Mouse (Mus musculus) midbrain, embryonic 13.5 days (tissue): ENCODE measurements around the gene Susd6. TPM values are rescaled to one million over a fixed set of nuclear protein-coding genes. Genes with fewer than 3 reads are reported as not detected.

Experiments
- ATAC-seq: fragments of 200-750 bp; cut with Nextera tagmentation; 2 replicates; pipeline ENCODE4 v1.8.0; 2017; ENCODE audit warnings: mild to moderate bottlenecking, moderate TSS enrichment, moderate library complexity
- H3K27ac ChIP-seq: fragments of 300-500 bp; sonication (generic); 2 replicates; pipeline ENCODE4 v1.5.1; 2015; ENCODE audit warnings: inconsistent platforms, mild to moderate bottlenecking, moderate library complexity
- H3K27me3 ChIP-seq: fragments of 300-500 bp; sonication (generic); 2 replicates; pipeline ENCODE4 v1.6.1; 2015; ENCODE audit warnings: mild to moderate bottlenecking, inconsistent platforms
- H3K36me3 ChIP-seq: fragments of 300-500 bp; sonication (generic); 2 replicates; pipeline ENCODE4 v1.6.1; 2015; ENCODE audit warnings: mild to moderate bottlenecking, inconsistent platforms
- H3K4me1 ChIP-seq: fragments of 300-500 bp; sonication (generic); replicated peaks from 2 replicates; pipeline ENCODE4 v1.6.1; 2015; ENCODE audit warnings: inconsistent platforms
- H3K4me2 ChIP-seq: fragments of 300-500 bp; sonication (generic); replicated peaks from 2 replicates; pipeline ENCODE4 v1.6.1; 2015; ENCODE audit warnings: moderate library complexity, mild to moderate bottlenecking, inconsistent platforms
- H3K4me3 ChIP-seq: fragments of 300-500 bp; sonication (generic); replicated peaks from 2 replicates; pipeline ENCODE4 v1.5.1; 2015; ENCODE audit warnings: mild to moderate bottlenecking, inconsistent platforms
- H3K9ac ChIP-seq: fragments of 300-500 bp; sonication (generic); replicated peaks from 2 replicates; pipeline ENCODE4 v1.6.1; 2015; ENCODE audit warnings: mild to moderate bottlenecking, inconsistent platforms
- H3K9me3 ChIP-seq: fragments of 300-500 bp; sonication (generic); 2 replicates; pipeline ENCODE4 v1.6.1; 2016; ENCODE audit warnings: mild to moderate bottlenecking, inconsistent platforms
- WGBS: fragments of 180-500 bp; shearing (Covaris S2); methylation state at CpG from one replicate; pipeline ENCODE4 v1.1.7; 2015; 5-methylcytosine and 5-hydroxymethylcytosine counted together
- polyA plus RNA-seq: library from polyadenylated mRNA; unstranded; fragments of >200 nt; fragmentation: Nextera tagmentation; extraction: Ambion mirVana; gene quantifications from 2 replicates; pipeline ENCODE4 v1.2.1, GENCODE M21; 2015

Gene Susd6
- polyA plus RNA-seq, 1 experiment from 2014 or later = 14.5 TPM

DNA sequence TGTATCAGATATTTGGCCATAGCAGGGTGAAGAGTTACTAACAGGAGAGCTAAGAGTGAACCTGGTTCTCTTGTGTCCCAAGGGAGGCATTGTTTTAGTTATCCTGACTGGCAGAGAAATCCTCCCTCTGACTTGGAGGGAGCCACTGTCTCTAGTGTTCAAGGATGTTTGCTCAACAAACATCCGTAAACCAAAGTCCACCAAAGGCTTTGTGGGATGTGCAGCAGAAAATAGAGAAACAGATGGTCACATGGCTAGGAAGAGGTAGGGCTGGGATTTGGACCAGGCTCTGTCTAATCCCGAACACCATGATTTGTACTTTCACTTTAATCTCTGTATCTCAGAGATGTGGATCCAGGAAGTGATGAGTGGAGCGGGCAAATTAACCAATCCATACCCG lies 26.2 kb upstream of the Susd6 start:
- H3K4me3 ChIP-seq = no peak overlapping the region
- peaks cover 7% of the 10 kb centered on the region for H3K4me1 ChIP-seq
- H3K27ac ChIP-seq = no peak overlapping the region
- no peaks in the 10 kb centered on the region for H3K9me3 ChIP-seq
- peaks cover under 1% of the 10 kb centered on the region; the same call in 1 of the 2 replicates for H3K36me3 ChIP-seq
- WGBS = 79% methylated on average over 4 of the region's 4 CpGs
- ATAC-seq = no peak
- H3K4me2 ChIP-seq = no peak overlapping the region
- no peak overlapping the region for H3K9ac ChIP-seq
- H3K27me3 ChIP-seq = no peaks in the 10 kb centered on the region

DNA sequence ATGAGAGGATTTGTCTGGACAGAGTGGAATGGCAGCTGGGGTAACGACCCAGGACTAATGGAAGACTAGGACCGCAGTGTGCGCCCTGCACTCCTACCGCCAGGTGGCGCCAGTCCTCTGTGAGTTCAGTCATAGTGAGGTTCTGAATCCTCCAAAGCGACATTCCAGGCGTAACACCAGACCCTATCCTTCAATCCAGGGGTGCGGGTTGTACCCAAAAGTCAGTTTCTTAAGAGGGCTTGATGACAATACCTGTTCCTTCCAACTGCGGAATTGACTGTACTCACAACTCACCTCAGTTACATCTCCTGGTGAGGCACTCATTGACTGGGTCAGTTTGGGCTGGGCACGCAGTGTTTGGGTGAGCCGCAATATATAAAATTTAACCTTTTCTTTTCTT lies 20.6 kb upstream of the Susd6 start:
- ATAC-seq = peak; percentile 90
- no peak overlapping the region for H3K9ac ChIP-seq
- no peaks in the 10 kb centered on the region for H3K36me3 ChIP-seq
- H3K9me3 ChIP-seq = no peaks in the 10 kb centered on the region
- no peak overlapping the region for H3K27ac ChIP-seq
- no peak overlapping the region for H3K4me3 ChIP-seq
- H3K4me2 ChIP-seq = no peak overlapping the region
- WGBS = 19% methylated on average over 11 of the region's 11 CpGs
- no peaks in the 10 kb centered on the region for H3K27me3 ChIP-seq
- no peaks in the 10 kb centered on the region for H3K4me1 ChIP-seq

DNA sequence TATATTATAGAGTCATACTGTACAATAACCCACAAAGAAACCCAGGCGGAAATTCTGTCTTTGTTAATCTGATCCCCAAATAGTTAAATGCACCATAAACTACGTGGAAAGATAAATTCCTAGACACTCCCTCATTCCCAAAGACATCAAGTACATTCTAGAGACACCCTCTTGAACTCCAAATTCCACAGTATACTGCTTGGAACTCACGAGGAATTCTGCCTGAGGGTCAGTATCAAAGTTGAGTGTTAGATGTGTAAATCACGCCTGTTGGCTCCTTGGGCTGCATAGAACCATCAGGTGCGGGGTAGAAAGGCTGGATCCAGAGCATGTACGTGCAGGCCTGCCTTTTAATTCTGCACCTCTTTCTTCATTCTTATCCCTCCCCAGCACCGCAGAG lies 15.5 kb upstream of the Susd6 start:
- Histone ChIP-seq H3K27ac (no peak overlapping the region), H3K4me2 (no peak overlapping the region), H3K36me3 (no peaks in the 10 kb centered on the region), H3K4me1 (no peaks in the 10 kb centered on the region), H3K27me3 (no peaks in the 10 kb centered on the region), H3K9me3 (no peaks in the 10 kb centered on the region), H3K9ac (no peak overlapping the region), H3K4me3 (no peak overlapping the region)
- WGBS = 70% methylated on average over 7 of the region's 7 CpGs
- ATAC-seq = no peak

DNA sequence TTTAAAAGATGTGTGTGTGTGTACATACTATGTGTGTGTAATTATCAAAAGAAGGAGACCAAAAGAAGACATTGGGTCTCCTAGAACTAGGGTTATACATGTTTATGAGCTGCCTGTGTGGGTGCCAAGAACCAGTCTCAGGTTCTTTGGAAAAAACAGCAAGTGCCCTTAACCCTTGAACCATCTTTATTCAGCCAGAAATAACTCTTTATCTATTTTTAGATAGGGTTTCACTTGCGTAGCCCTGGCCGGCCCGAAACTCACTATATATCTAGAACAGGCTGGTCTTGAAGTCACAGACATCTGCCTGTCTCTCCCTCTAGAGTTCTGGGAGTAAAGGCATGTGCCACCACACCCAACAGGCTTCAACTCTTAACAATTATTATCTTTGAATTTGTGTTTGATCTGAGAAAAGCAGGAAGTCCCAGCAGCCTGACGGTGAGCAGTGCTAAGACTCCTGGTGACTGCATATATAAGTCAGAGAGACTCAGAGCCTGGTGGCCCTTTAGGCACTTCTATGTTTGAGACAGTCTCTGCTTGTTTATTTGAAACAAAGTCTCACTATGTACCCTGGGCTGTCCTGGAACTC lies 14.2 kb upstream of the Susd6 start:
- no peak overlapping the region for H3K27ac ChIP-seq
- H3K4me3 ChIP-seq = no peak overlapping the region
- ATAC-seq = no peak
- H3K9me3 ChIP-seq = no peaks in the 10 kb centered on the region
- no peak overlapping the region for H3K9ac ChIP-seq
- H3K27me3 ChIP-seq = no peaks in the 10 kb centered on the region
- WGBS = 91% methylated on average over 4 of the region's 4 CpGs
- H3K36me3 ChIP-seq = no peaks in the 10 kb centered on the region
- no peak overlapping the region for H3K4me2 ChIP-seq
- H3K4me1 ChIP-seq = no peaks in the 10 kb centered on the region

DNA sequence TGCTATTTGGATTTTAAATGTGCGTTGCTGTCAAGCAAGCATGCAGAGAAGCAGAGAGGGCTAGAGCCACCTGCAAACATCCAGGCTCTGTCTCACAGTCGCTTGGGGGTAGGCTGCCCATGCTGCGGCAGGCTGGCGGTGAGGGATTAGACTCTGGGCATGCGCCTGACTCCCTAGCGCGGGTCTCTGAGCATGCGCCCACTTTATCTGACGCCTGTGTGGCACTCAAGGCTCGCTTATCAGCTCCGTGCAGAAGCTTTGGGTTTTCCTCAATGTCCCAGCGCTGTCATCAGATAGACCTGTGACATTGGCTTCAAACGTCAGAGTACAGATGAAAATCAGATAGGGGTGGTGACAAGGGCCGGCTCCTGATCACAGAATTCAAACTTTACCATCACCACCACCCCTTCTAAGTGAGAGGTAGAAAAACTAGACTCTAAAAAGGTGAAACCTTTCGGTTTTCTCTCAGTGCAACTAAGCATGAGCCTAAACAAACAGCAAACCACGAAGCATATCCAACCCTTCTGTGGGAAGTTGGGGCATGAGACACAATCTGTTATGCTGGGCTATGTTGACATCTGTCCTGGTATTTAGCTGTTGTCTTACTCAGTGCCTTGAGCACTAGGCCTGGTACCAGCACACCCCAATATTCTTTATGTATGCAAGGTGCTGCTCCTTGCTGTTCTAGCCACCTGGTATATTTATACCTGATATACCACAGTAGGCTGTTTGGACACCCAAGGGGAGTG lies 11.9 kb upstream of the Susd6 start:
- WGBS = 75% methylated on average over 16 of the region's 16 CpGs
- Histone ChIP-seq H3K27ac (no peak overlapping the region), H3K4me1 (no peaks in the 10 kb centered on the region), H3K9me3 (no peaks in the 10 kb centered on the region), H3K4me2 (no peak overlapping the region), H3K36me3 (no peaks in the 10 kb centered on the region), H3K9ac (no peak overlapping the region), H3K4me3 (no peak overlapping the region), H3K27me3 (no peaks in the 10 kb centered on the region)
- no peak for ATAC-seq

DNA sequence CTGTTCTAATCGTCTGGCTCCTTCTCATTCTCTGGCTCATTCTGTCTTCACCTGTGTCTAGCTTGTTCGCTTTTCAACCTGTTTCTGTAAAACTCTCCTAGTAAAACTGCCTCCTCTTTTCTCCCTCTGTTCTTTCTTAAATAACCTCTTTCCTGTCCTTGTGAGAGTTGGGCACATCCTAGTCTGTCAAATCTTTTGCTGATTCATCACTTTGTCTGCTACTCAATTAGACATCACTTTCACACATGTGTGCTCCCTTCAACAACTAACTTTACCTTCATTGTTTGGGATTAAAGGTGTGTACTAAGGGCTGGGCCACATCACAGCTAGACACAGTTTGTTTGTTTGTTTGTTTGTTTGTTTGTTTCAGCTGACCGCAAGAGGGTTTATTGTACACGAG lies 10.6 kb upstream of the Susd6 start:
- no peaks in the 10 kb centered on the region for H3K9me3 ChIP-seq
- 93% methylated on average over 4 of the region's 4 CpGs for WGBS
- no peak overlapping the region for H3K9ac ChIP-seq
- H3K36me3 ChIP-seq = no peaks in the 10 kb centered on the region
- H3K27ac ChIP-seq = no peak overlapping the region
- no peak for ATAC-seq
- H3K4me1 ChIP-seq = no peaks in the 10 kb centered on the region
- H3K4me3 ChIP-seq = no peak overlapping the region
- H3K4me2 ChIP-seq = no peak overlapping the region
- no peaks in the 10 kb centered on the region for H3K27me3 ChIP-seq

DNA sequence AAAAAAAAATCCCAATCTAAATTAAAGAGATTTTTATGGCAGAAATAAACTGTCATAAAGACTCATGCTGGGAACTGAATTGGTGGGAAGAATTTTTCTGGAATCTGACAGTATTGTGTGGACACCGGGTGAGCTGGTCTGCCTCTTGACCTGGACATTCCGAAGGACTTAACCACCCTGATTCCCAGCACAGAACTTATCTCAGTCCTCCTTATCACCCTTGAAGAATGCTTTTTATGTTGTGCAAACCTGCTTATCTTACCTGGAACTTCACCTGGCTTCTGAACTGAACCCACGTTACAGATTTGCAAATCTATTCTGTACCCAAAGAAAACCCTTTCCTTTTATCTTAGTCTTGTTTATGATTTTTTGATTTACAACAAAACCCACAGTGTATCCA lies 8.1 kb upstream of the Susd6 start:
- no peak for ATAC-seq
- Histone ChIP-seq H3K9me3 (no peaks in the 10 kb centered on the region), H3K27ac (no peak overlapping the region), H3K27me3 (no peaks in the 10 kb centered on the region), H3K36me3 (no peaks in the 10 kb centered on the region), H3K9ac (no peak overlapping the region), H3K4me2 (no peak overlapping the region), H3K4me1 (no peaks in the 10 kb centered on the region), H3K4me3 (no peak overlapping the region)
- 87% methylated on average over 3 of the region's 3 CpGs for WGBS

DNA sequence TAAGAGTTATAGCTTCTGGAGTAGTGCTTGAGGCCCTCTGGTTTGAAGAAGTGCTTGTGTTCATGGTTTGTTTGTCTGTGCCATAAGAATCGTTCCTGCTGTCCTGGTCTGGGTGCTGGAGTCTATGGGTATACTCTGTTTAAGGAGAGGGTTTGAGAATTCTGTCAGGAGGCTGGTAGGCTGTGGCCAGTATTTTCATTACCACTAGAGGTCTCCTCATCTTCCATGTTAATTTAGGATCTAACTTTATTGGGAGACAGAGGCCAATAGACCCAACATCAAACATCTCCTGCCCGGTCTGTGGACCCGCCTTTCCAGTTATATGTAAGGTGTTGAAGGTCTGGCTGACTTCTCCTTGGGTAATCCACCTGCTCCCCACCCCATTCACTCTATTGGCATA lies 7.4 kb upstream of the Susd6 start:
- H3K27ac ChIP-seq = no peak overlapping the region
- 62% methylated on average over 3 of the region's 3 CpGs for WGBS
- H3K4me2 ChIP-seq = no peak overlapping the region
- no peak overlapping the region for H3K9ac ChIP-seq
- H3K27me3 ChIP-seq = no peaks in the 10 kb centered on the region; the same call in 1 of the 2 replicates
- H3K36me3 ChIP-seq = no peaks in the 10 kb centered on the region
- no peaks in the 10 kb centered on the region for H3K9me3 ChIP-seq
- ATAC-seq = no peak
- H3K4me1 ChIP-seq = no peaks in the 10 kb centered on the region
- H3K4me3 ChIP-seq = no peak overlapping the region

DNA sequence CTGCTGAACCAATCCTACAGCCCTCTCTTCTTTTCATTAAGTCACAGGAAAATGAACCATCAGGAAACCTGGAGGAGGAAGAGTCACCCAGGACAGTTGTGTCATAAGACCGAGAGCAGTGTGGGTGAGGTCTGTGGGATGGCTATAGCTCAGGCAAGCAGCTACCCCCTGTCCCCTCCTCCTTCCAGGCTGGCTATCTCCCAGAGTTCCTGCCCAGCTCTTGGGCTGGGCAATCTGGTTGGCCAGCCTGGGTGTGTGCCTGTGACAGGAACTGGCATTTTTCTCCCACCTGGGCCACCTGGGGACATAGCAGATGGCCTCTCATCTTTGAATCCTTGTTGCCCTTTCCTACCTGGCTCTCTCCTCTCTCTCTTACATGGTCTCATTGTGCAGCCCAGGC lies 6.4 kb upstream of the Susd6 start:
- H3K9ac ChIP-seq = no peak overlapping the region
- ATAC-seq = no peak
- 76% methylated on average over 1 of the region's 1 CpGs for WGBS

DNA sequence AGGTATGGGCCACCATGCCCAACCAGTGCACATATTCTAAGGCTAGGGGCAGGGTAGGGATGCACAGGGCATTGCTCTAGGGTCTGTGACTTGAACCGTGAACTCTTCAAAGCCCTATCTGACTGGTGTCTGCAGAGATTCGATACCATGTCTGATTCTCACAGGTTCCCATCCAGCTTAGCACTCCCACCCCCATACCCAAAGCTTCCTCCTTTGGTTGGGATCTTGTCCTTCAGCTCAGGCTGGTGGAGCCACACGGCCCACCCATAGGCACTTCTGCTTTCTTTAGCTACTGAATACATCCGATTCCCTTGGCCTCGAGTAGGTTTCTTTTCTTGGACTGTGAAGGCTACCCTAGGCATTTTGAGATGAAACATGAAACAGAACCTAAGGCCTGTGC lies 5.3 kb upstream of the Susd6 start:
- peaks cover 5% of the 10 kb centered on the region for H3K4me1 ChIP-seq
- H3K27ac ChIP-seq = no peak overlapping the region
- H3K4me2 ChIP-seq = no peak overlapping the region
- 87% methylated on average over 5 of the region's 5 CpGs for WGBS
- no peaks in the 10 kb centered on the region for H3K36me3 ChIP-seq
- H3K9me3 ChIP-seq = no peaks in the 10 kb centered on the region
- H3K9ac ChIP-seq = no peak overlapping the region
- no peak overlapping the region for H3K4me3 ChIP-seq
- no peak for ATAC-seq
- no peaks in the 10 kb centered on the region; the same call in 1 of the 2 replicates for H3K27me3 ChIP-seq

More for the DNA sequence above, 6.4 kb upstream of the Susd6 start:
- Histone ChIP-seq H3K4me1 (no peaks in the 10 kb centered on the region), H3K27me3 (no peaks in the 10 kb centered on the region; the same call in 1 of the 2 replicates), H3K4me2 (no peak overlapping the region), H3K4me3 (no peak overlapping the region), H3K27ac (no peak overlapping the region), H3K36me3 (no peaks in the 10 kb centered on the region), H3K9me3 (no peaks in the 10 kb centered on the region)

DNA sequence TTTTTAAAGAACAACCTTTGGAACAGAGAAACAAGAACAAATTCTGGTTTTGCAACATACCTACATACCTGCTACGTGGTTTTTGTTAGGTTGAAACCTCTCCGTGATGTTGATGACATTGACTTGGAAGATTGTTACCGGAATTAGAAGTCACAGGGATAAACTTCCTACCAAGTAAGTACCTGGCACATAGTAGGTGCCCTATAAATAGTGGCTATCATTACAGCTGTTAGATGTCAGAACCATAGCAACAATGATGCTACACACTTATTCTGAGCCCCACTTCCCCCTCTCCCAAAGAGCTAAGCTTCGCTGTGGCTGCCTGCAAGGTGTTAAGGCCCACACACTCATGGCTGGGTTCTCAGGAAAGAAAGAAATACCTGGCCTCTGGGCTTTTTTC lies 4.7 kb upstream of the Susd6 start:
- Histone ChIP-seq H3K27me3 (no peaks in the 10 kb centered on the region; the same call in 1 of the 2 replicates), H3K4me3 (no peak overlapping the region), H3K9me3 (no peaks in the 10 kb centered on the region), H3K4me1 (peaks cover 5% of the 10 kb centered on the region), H3K36me3 (no peaks in the 10 kb centered on the region), H3K9ac (no peak overlapping the region), H3K27ac (no peak overlapping the region), H3K4me2 (no peak overlapping the region)
- no peak for ATAC-seq
- 94% methylated on average over 4 of the region's 4 CpGs for WGBS

DNA sequence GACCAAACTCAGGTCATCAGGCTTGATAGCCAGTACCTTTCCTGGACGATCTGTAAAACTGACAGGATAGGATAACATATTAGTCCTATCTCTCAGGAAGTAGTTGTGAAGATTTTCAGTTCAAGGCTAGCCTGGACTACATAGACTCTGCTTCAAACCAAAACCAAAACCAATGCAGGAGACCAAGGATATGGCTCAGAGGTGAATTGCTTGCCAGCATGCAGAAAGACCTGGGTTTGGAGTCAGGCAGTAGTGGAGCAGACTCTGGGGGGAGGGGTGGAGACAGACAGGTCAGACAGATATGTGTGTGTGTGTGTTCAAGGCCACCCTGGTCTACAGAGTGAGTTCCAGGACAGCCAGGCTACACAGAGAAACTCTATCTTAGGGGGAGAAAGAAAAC lies 3.7 kb upstream of the Susd6 start:
- Histone ChIP-seq H3K27ac (no peak overlapping the region), H3K27me3 (no peaks in the 10 kb centered on the region; the same call in 1 of the 2 replicates), H3K9me3 (no peaks in the 10 kb centered on the region), H3K36me3 (no peaks in the 10 kb centered on the region), H3K9ac (no peak overlapping the region), H3K4me2 (no peak overlapping the region), H3K4me1 (peaks cover 11% of the 10 kb centered on the region), H3K4me3 (no peak overlapping the region)
- no peak for ATAC-seq
- WGBS = 87% methylated on average over 1 of the region's 1 CpGs

DNA sequence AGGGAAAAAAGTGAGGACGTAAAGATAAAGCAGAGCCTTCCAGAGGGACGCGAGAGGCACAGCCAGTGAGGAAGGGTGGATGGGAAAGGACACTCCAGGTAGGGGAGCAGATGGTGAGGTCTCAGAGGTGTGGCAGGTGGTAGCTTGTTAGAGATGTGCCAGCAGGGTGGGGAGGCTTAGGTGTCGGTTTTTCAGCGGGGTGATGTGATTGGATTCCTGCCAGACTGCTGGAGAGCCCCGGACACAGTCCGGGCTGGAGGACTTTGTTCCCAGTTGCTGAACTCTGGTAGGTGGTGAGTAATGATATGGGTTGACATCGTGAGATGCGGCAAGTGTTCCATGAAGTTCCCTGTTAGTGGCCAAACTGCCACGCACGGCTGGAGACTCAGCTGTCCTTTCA lies 2.7 kb upstream of the Susd6 start:
- Histone ChIP-seq H3K9me3 (no peaks in the 10 kb centered on the region), H3K36me3 (no peaks in the 10 kb centered on the region), H3K27me3 (no peaks in the 10 kb centered on the region; the same call in 1 of the 2 replicates), H3K9ac (no peak overlapping the region), H3K4me1 (peaks cover 21% of the 10 kb centered on the region), H3K4me2 (no peak overlapping the region), H3K4me3 (no peak overlapping the region), H3K27ac (no peak overlapping the region)
- 60% methylated on average over 11 of the region's 11 CpGs for WGBS
- ATAC-seq = no peak
